Mouse (Mus musculus): ENCODE measurements around the gene Gcc1. TPM values are rescaled to one million over a fixed set of nuclear protein-coding genes. Genes with fewer than 3 reads are reported as not detected.

The Gcc1 gene
- total RNA-seq (2023): 18.8 to 23.5 TPM (median 21.1 TPM) in 4 replicates

DNA sequence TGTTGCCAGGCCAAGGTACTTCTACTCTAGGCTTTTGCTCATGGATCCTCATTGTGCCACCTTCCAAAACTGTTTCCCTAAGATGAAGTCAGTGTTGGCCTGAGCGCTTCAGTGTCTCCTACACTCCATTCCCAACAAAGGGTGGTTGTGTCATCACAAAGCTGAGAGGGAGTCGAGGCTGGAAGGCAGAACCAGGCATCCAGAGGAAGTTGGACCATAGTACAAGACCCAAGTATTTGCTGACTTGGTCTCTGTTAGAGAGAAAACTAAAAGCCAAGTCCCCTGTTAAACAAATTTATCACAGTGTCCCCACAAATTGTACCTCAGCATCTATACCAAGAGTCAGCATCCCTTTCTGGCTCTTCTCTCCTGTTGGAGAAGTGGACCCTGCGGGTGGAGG, at the start of gene Gcc1:
TSS of gene Gcc1 (minus strand) at position 101 of the 400 bp plus-strand sequence.

DNA sequence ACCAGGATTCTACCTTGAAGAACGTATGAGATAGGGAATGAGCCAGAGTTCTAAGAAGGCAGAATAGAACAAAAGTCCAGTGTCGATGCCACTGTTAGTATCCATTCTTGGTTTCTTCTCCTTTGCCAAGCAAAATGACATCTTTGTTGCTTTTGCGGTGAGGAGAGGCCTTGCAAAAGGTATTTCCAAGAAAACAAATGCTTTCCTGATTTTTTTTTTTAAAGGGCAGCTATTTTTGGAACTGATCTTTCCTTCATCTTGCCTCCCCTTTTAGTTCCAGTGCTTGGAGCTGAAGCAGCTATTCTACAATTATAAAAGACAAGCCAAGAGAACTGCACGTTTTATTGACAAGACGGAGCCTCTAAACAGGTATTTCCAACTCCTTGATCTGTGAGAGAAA, 46.6 kb upstream of the Gcc1 start, which contains the start of gene Snd1:
TSS of gene Snd1 (plus strand) at position 301 of the 400 bp plus-strand sequence.

DNA sequence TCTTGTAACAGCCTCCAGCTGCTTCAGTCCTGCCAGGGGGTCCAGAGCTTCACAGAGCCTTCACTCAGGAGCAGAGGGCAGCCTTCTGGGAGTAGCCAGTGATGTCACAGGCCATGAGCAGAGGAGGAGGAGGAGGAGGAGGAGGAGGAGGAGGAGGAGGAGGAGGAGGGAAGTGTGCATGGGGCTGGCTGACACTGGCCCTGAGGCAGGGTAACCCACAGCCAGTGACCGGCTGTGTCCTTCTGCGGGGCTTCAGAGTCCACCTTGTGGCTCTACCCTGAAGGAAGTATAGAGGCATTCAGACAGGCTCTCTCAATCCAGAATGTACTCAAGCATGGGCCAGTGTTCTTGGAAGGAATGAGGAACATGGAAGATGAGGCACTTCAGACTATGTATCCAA, 21.1 kb upstream of the Gcc1 start, which contains the start of gene Pax4:
TSS of gene Pax4 (minus strand) at position 101 of the 400 bp plus-strand sequence.

DNA sequence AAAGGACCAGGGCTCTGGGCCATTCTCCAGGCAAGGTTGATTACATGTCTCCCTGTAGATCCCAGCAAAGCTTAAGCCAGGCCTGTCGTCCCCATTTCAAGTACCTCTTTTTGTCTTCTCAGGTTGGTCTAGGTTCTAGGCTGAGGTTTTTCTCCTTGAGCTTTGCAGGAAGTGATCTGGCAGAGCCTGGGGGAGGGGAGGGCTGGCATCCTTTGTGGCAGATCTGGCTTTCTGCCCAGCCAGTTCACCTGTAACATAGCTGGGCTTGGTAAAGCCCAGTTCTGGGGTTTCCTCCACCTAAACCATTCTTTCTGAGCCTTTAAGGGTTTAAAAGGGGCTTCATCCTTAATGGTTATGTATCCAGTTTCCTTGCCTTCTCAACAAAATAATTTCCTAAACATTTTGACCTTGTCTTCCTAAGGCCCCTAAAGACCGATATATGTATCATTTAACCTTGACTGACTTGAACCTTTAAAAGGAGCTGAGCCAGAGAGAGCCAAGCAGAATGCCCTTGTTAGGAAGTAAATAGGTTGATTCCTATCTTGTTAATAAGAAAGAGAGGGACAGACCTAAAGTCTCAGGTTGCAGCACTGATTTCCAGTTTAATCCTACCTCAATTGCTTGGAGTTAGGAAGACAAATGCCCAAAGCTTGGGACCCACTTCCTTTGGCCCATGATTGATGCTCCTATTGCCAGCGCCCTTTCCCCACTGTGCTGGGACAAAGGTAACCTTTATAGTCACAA, 922 bp downstream of the Gcc1 start, which contains the start of gene Fscn3:
TSS of gene Fscn3 (plus strand) at position 694 of the 744 bp plus-strand sequence.

DNA sequence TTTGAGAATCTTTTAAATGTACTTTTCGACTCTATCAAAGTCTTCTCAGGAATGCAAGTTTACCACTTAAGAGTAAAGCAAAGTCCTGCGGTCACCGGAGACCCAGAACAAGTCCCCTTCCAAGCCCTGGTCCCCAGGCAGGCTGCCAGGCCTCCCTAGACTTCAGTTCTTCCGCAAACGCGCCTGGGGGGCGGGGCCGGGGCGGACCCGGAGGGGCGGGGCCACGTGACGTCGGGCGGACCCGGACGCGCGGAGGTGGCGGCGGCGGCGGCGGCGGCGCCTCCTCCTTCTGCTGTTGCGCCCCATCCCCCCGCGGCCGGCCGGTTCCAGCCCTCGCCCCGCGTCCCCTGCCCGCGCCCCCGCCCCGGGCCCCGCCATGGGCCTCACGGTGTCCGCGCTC, 4.9 kb downstream of the Gcc1 start, which contains the start of gene Arf5:
TSS of gene Arf5 (plus strand) at position 248 of the 400 bp plus-strand sequence.

DNA sequence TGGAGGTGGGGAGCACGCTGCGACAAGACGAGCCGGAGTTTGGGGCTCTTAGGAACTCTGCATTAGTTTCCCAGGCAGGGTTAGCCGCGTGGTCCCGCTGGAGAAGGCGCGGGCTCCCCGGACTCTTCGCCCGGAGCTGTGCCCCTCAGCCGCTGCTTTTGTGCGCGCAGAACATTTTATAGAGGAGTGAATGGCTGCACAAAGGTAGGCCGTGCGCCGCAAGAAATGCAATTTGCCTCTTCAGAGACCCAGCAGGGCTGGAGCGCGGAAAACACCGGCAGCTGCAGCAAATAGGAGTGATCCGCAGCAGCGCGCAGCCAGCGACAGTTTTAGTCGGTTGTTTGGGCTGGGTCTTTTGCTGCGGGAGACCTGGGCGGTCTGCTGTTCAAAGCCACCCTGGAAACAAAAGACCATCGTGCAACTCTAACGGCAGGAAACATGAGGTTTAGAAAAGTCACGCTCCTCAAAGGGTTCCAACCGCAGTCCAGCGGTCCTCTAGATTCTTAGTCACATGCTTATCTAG, 30.4 kb downstream of the Gcc1 start, which contains the start of gene Zfp800:
TSS of gene Zfp800 (minus strand) at position 325 of the 523 bp plus-strand sequence.

Other genes starting within 250 kb of the Gcc1 start
- gene Zfp800, start 30.4 kb downstream of the Gcc1 start, total RNA-seq (2023): 56.7 to 63.6 TPM (median 59.5 TPM) in 4 replicates
- gene Arf5, start 4.8 kb downstream of the Gcc1 start, total RNA-seq (2023): 103 to 113 TPM (median 105 TPM) in 4 replicates
- 0.28 to 0.60 TPM (median 0.39 TPM) in 3 of 4 replicates, not detected in the other for gene Fscn3, start 601 bp downstream of the Gcc1 start, total RNA-seq (2023)
- gene Pax4, start 21.0 kb upstream of the Gcc1 start, total RNA-seq (2023): not detected in 4 replicates
- 97.7 to 106 TPM (median 99.8 TPM) in 4 replicates for gene Snd1, start 46.7 kb upstream of the Gcc1 start, total RNA-seq (2023)